Mouse (Mus musculus): Measurements from ENCODE around the gene E330034G19Rik. TPM values are rescaled to one million over a fixed set of nuclear protein-coding genes. Genes with fewer than 3 reads are reported as not detected.

E330034G19Rik gene
- polyA plus RNA-seq (2015; fragmentation: Nextera tagmentation; extraction: Ambion mirVana) = not detected in 2 replicates

DNA sequence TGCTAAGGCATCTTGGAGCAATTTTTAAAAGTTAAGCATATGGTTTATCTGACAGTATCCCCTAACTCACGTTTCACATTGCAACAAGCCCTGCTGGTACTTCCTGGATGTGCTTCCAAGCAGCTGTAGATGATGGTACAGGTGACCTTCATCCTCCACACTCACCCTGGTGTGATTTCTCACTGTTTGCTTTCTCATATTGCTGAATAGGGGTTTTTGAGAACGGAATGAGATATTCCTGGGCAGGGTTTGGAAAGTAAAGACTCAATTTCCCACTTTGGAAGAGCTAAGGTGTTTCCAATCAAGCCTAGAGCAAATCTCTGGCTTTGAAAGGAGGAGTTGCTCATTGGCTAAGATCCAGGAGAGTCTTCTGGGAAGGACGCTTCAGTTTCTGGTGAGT, at the start of gene E330034G19Rik:
E330034G19Rik (plus strand) TSS at position 301 of the 400 bp plus-strand sequence.
- 52% methylated on average over 3 of the region's 3 CpGs for WGBS
- H3K9ac ChIP-seq (replicated peaks) = no peak within 1 kb of the TSS
- ATAC-seq (replicated peaks) = no peak

DNA sequence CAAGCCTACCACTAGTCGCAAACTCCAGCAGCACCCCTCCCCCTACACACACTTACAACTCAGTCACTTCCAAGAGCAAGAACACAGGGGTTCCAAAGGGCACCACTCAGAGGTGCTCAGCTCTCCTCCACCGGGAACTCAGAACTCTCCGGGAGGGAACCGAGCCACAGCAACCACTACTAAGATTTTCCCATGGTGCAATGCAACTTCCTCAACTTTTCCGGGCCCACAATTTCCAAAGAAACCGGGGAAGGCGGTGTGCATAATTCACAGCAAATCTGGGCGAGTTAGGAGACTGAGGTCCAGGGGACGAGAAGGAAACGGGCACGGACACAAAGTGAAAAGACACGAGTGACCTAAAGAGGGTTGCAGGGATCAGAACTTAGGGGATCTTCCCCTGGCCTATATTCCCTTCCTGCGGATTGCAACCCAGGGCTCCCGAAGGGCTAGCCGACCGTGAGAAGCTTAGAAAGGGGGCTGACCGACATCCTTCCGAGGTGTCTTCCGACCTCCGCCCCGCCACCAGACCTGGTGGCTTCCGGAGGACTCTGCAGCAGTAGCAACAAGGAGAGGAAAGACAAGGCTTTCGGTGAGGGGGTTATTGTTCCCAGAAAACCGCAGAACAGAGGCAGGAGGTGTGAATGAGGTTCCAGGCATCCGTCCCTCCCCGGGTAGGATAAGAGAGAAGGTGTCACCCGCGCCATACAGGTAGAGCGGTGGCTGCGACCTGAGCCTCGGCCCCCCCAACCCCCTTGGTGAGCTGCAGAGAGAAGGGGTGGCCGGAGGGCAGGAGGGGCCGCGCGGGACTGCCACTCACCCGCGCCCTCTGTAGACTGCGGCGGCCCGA, 48.5 kb upstream of the E330034G19Rik start:
- WGBS = under 1% methylated on average over 40 of the region's 40 CpGs

More for the DNA sequence above, at the start of gene E330034G19Rik:
- Histone ChIP-seq H3K9me3 (no peaks in the 10 kb centered on the region), H3K4me2 (replicated peaks) (no peak within 1 kb of the TSS), H3K36me3 (no peaks in the 10 kb centered on the region), H3K4me1 (no peaks in the 10 kb centered on the region), H3K27ac (replicated peaks) (no peak within 1 kb of the TSS), H3K27me3 (no peaks in the 10 kb centered on the region), H3K4me3 (no peak within 1 kb of the TSS)

DNA sequence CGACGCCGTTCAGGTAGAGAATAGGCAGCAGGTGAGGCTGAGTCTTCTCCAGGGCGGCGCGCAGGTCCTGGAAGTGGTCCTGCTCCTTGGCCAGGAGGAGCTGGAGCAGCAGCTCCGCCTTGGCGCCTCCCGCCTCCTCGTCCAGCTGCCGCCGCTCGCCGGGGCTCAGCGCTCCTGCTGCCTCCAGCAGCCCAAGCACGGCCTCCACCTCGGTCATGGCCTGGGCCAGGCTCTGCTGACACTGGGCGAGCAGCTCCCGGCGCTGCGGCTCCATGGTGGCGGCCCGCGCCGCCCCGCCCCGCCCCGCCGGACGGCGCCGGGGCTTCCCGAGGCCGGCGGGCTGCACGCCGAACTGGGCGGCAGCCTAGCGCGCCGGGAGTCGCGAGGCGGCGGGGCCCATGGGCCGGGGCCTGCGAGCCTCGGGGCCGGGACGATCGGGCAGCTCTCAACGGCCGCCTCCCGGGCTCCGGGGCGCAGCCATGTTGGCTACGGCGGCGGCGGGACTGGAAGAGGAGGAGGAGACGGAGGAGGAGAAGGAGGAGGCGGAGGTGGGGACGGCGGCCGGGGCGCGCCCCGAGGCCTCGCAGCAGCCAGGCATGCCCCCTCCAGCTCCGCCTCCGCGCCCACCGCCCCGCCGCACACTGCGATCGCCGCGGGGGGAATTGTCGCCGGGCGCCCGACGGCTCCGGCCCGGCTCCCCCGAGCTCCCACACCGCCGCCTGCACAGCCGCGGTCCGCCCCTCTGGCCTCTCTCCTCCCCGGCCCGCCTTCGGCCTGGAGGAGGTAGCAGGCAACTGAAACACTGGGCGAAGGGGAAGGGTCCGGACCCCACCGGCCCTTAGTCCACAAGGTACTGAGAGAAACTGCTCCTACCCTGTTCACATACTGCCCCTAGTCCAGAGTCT, 47.6 kb upstream of the E330034G19Rik start, which contains the start of gene Dlg5:
Dlg5 (minus strand) TSS at position 744 of the 905 bp plus-strand sequence.
- H3K27me3 ChIP-seq = no peaks in the 10 kb centered on the region
- WGBS = under 1% methylated on average over 73 of the region's 98 CpGs
- peak; percentile 87 for ATAC-seq (replicated peaks)
- H3K36me3 ChIP-seq = no peaks in the 10 kb centered on the region
- peak within 1 kb of the TSS; percentile 90 for H3K27ac ChIP-seq (replicated peaks)
- peak within 1 kb of the TSS; percentile 87 for H3K4me2 ChIP-seq (replicated peaks)
- H3K4me3 ChIP-seq = peak within 1 kb of the TSS; percentile 59
- H3K9me3 ChIP-seq = no peaks in the 10 kb centered on the region
- peaks cover 15% of the 10 kb centered on the region for H3K4me1 ChIP-seq
- peak within 1 kb of the TSS; percentile 91 for H3K9ac ChIP-seq (replicated peaks)

More for the DNA sequence above, 48.5 kb upstream of the E330034G19Rik start:
- H3K4me3 ChIP-seq = peak overlapping the region; percentile 59
- H3K36me3 ChIP-seq = no peaks in the 10 kb centered on the region
- peak overlapping the region; percentile 90 for H3K27ac ChIP-seq (replicated peaks)
- no peaks in the 10 kb centered on the region for H3K27me3 ChIP-seq
- H3K4me2 ChIP-seq (replicated peaks) = peak overlapping the region; percentile 87
- H3K9me3 ChIP-seq = no peaks in the 10 kb centered on the region
- H3K9ac ChIP-seq (replicated peaks) = peak overlapping the region; percentile 91
- H3K4me1 ChIP-seq = peaks cover 15% of the 10 kb centered on the region
- ATAC-seq (replicated peaks) = peak; percentile 54

DNA sequence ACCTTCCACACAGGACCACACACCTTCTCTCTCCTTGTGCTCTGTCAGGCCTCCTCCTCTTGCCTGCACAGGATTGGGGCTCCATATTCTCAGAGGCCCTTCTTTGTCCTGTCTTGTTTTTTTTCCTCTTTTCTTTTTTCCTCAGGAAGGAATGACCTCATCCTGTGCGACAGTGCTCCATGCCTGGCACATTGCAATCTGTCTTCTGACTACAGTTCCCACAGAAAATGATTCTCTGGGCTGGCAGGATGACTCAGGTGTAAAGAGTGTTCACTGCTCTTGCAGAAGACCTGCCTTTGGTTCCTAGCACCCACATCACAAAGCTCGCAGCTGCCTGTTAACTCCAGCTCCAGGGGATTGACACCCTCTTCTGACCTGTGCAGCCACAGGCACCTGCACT, 43.1 kb upstream of the E330034G19Rik start:
- no peak overlapping the region for H3K4me3 ChIP-seq
- no peak for ATAC-seq (replicated peaks)
- 51% methylated on average over 2 of the region's 2 CpGs for WGBS
- H3K9ac ChIP-seq (replicated peaks) = no peak overlapping the region
- H3K9me3 ChIP-seq = no peaks in the 10 kb centered on the region
- no peak overlapping the region for H3K27ac ChIP-seq (replicated peaks)
- H3K36me3 ChIP-seq = no peaks in the 10 kb centered on the region
- H3K4me1 ChIP-seq = no peaks in the 10 kb centered on the region
- no peak overlapping the region for H3K4me2 ChIP-seq (replicated peaks)
- H3K27me3 ChIP-seq = no peaks in the 10 kb centered on the region

DNA sequence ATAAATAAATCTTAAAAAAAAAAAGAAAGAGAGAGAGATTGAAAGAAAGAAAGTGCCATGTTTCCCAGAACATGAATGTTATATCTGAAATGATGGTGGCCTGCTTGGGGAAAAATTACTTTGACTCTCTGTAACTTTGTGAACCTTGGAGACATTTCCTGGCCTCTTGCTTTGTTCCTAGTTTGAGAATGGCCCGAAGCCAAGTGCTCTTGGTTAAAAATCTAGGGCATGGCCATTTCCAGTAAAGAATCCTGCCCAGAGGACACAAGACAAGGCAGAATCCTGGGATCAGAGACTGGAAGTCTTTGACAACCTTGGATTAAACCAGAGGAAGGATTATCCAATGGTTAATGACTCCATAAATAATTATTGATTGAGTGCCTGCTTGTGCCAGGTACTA, 41.7 kb upstream of the E330034G19Rik start:
- H3K27me3 ChIP-seq = no peaks in the 10 kb centered on the region
- WGBS = 88% methylated on average over 1 of the region's 1 CpGs

DNA sequence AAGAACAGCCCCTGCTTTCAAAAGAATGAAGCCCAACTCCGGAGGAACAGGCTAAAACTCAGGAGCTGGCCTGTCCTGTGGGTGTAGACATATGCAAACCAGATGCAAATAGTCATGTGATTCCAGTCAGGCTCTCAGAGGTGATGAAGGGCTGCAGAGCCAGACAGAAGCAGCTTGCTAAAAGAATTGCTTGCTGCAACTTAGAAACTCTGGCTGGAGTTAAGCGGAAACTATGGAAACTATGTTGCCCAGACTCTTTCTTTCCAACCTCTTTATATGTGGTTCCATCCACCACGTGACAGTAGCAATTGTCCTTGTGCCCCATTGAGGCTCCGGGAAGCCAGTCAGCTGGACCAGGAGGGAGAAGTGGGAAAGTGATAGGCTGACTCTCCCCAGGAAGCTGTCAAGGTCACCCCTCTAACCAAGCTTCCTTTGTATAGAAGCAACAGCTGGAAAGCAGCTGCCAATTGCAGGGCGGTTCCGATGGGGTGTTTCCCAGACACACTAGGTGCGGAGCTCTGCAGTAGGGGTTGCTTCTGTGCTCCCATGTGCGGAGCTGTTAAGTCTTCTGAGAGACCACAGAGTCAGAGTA, 39.3 kb upstream of the E330034G19Rik start:
- H3K9ac ChIP-seq (replicated peaks) = no peak overlapping the region
- ATAC-seq (replicated peaks) = no peak
- H3K4me1 ChIP-seq = no peaks in the 10 kb centered on the region
- WGBS = 15% methylated on average over 8 of the region's 8 CpGs
- H3K9me3 ChIP-seq = no peaks in the 10 kb centered on the region
- no peak overlapping the region for H3K4me3 ChIP-seq
- H3K4me2 ChIP-seq (replicated peaks) = no peak overlapping the region
- H3K27me3 ChIP-seq = no peaks in the 10 kb centered on the region
- no peaks in the 10 kb centered on the region for H3K36me3 ChIP-seq
- no peak overlapping the region for H3K27ac ChIP-seq (replicated peaks)

More for the DNA sequence above, 41.7 kb upstream of the E330034G19Rik start:
- no peaks in the 10 kb centered on the region for H3K4me1 ChIP-seq
- H3K4me2 ChIP-seq (replicated peaks) = no peak overlapping the region
- no peak overlapping the region for H3K4me3 ChIP-seq
- H3K9me3 ChIP-seq = no peaks in the 10 kb centered on the region
- H3K36me3 ChIP-seq = no peaks in the 10 kb centered on the region
- no peak overlapping the region for H3K9ac ChIP-seq (replicated peaks)
- ATAC-seq (replicated peaks) = no peak
- no peak overlapping the region for H3K27ac ChIP-seq (replicated peaks)

DNA sequence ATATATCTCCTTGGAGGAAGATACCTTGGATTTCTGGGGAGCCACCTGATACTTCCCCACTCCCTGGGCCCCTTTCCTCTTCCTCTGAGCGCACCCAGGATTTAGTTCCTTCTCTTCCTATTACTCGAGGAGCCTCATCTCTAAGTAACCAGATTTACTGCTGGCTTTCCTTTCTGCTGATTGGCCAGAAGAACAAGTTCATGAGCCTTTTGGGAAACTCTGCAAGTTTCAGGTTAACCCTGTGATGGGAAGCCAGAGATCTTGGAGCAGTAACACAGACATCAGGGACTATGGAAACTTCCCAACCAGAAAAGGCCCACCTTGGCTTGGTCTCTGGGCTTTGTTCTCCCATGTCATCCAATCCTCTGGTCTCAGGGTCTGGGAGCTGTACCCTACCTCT, 37.1 kb upstream of the E330034G19Rik start:
- no peaks in the 10 kb centered on the region for H3K36me3 ChIP-seq
- H3K27me3 ChIP-seq = no peaks in the 10 kb centered on the region
- no peak overlapping the region for H3K27ac ChIP-seq (replicated peaks)
- 65% methylated on average over 2 of the region's 2 CpGs for WGBS
- H3K4me2 ChIP-seq (replicated peaks) = no peak overlapping the region
- ATAC-seq (replicated peaks) = no peak
- no peak overlapping the region for H3K4me3 ChIP-seq
- no peak overlapping the region for H3K9ac ChIP-seq (replicated peaks)
- H3K4me1 ChIP-seq = no peaks in the 10 kb centered on the region
- H3K9me3 ChIP-seq = no peaks in the 10 kb centered on the region

DNA sequence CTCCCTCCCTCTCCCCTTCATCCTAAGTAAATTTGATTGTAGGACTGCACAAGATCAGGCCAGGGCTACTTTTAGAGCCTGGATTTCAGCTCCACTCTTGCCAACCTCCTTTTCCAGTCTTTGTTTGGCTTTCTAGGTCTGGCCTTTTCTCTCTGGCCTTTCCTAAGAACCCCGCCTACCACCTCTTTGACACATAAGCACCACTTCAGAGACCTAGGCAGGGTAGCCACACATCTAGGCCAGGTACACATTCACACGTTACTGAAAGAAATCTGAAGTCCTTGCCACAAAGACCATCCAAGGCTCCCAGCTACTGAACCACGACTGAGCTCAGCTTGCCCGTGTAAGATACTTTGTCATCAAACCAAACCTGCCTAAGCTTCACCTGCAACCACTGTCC, 32.6 kb upstream of the E330034G19Rik start:
- Histone ChIP-seq H3K36me3 (no peaks in the 10 kb centered on the region), H3K9ac (replicated peaks) (no peak overlapping the region), H3K4me2 (replicated peaks) (no peak overlapping the region), H3K4me1 (peaks cover 23% of the 10 kb centered on the region), H3K27ac (replicated peaks) (no peak overlapping the region), H3K9me3 (no peaks in the 10 kb centered on the region), H3K4me3 (no peak overlapping the region), H3K27me3 (no peaks in the 10 kb centered on the region)
- ATAC-seq (replicated peaks) = no peak
- 71% methylated on average over 4 of the region's 4 CpGs for WGBS

DNA sequence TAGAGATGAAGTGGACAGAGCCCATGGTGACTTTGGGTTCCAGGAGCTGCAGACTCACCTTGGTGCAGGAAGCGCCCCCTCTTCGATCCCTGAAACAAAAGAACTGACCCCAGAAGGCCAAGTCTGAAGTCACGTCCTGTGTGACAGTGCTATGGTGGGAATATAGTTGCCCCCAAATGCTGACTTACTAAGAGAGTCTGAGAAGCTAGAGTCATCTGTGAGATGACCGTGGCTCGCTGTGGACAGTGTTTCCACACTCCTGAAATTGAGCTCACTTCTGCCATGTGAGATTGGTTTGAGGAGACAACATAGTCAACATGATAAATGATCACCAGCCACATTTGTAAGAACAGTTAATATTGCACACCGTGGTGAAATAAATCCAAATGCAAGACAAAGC, 30.6 kb upstream of the E330034G19Rik start:
- Histone ChIP-seq H3K4me2 (replicated peaks) (no peak overlapping the region), H3K9me3 (no peaks in the 10 kb centered on the region)
- ATAC-seq (replicated peaks) = no peak; the same call in 1 of the 2 replicates

DNA sequence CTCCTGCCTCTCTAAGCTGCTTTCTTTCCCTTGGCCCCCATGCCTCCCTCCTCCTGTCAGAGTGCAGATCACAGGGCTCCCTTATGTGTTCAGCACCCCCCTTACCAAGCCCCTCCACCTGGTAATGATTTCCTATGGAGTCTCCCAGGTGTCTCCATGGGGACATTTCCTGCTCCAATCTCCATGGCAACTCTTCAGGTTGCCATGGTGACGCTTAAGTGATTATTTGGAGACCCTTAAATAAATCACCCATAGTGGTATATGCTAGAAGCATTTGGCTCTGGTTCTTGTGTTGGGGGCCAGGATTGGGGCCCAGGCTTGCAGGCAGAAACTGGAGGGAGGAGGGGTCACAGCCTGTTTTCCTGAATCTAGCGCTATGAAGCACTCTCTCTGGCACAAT, 30.1 kb upstream of the E330034G19Rik start:
- no peaks in the 10 kb centered on the region for H3K9me3 ChIP-seq
- no peak overlapping the region for H3K4me3 ChIP-seq
- peak overlapping the region; percentile 75 for H3K27ac ChIP-seq (replicated peaks)
- no peaks in the 10 kb centered on the region for H3K27me3 ChIP-seq
- H3K9ac ChIP-seq (replicated peaks) = no peak overlapping the region
- WGBS = 36% methylated on average over 2 of the region's 2 CpGs
- H3K36me3 ChIP-seq = no peaks in the 10 kb centered on the region
- ATAC-seq (replicated peaks) = peak; percentile 91
- peaks cover 23% of the 10 kb centered on the region for H3K4me1 ChIP-seq
- H3K4me2 ChIP-seq (replicated peaks) = no peak overlapping the region

More for the DNA sequence above, 30.6 kb upstream of the E330034G19Rik start:
- H3K27ac ChIP-seq (replicated peaks) = peak overlapping the region; percentile 75
- no peak overlapping the region for H3K4me3 ChIP-seq
- H3K36me3 ChIP-seq = no peaks in the 10 kb centered on the region
- H3K27me3 ChIP-seq = no peaks in the 10 kb centered on the region
- H3K4me1 ChIP-seq = peaks cover 23% of the 10 kb centered on the region
- no peak overlapping the region for H3K9ac ChIP-seq (replicated peaks)
- WGBS = 81% methylated on average over 6 of the region's 6 CpGs

DNA sequence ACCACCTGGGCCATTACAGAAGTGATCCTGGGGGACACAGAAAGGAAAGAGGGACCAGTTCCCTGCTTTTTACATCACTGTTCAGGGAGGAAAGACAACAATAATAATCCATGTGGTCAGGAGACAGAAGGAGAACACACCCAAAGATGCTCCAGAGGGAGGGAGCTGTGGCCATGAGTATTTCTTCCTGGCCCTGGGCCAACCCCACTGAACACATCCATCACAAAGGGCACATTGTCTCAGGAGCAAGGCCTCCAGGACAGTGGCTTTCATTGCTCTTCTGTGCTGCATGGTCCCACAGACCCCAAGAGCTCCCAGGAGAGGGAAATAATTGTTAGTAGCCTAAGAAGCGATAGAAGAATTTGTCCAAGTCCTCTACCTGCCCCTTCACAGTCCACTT, 23.4 kb upstream of the E330034G19Rik start:
- WGBS = 47% methylated on average over 1 of the region's 1 CpGs
- H3K9ac ChIP-seq (replicated peaks) = no peak overlapping the region
- H3K36me3 ChIP-seq = no peaks in the 10 kb centered on the region
- H3K27me3 ChIP-seq = no peaks in the 10 kb centered on the region
- no peak for ATAC-seq (replicated peaks)
- H3K9me3 ChIP-seq = no peaks in the 10 kb centered on the region
- H3K4me1 ChIP-seq = no peaks in the 10 kb centered on the region
- H3K4me3 ChIP-seq = no peak overlapping the region
- H3K27ac ChIP-seq (replicated peaks) = no peak overlapping the region
- no peak overlapping the region for H3K4me2 ChIP-seq (replicated peaks)

Measured in forebrain, embryonic 15.5 days (tissue).